Mouse (Mus musculus): ENCODE data around the gene Dolk.

Gene Dolk

GRCm38 (mm10) chr2:30286192-30287026 lies at the start of gene Dolk, which contains the start of gene Nup188:
Gene Dolk, minus strand, starts transcription at chr2:30286334.
Gene Nup188, plus strand, starts transcription at chr2:30286397.
- DNase-seq (ENCODE audit: low read depth, low spot score): peak; percentile 93

GRCm38 (mm10) chr2:30335324-30335723 lies 49.2 kb upstream of the Dolk start:
- peak; percentile 96 for DNase-seq (ENCODE audit: low read depth, low spot score)

GRCm38 (mm10) chr2:30328791-30329190 lies 42.7 kb upstream of the Dolk start:
- no peak for DNase-seq (ENCODE audit: low read depth, low spot score)

DNA sequence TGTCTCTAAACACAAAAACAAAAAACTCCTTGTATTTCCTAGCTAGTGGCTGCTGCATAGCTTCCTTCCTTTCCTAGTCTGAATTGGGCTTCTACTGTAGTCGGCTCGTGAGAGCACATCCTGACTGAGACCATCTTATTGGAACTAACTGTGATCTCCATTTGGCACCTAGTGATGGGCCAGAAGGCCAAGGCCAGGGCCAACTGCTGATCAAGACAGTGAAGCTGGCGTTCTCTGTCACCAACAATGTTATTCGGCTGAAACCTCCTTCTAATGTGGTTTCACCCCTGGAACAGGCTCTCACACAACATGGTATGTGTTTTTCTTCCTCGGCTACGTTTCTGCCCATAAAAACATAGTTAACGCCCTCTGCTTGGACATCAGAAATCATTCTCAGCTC lies 41.1 kb upstream of the Dolk start:
- no peak for DNase-seq (ENCODE audit: low read depth, low spot score)

DNA sequence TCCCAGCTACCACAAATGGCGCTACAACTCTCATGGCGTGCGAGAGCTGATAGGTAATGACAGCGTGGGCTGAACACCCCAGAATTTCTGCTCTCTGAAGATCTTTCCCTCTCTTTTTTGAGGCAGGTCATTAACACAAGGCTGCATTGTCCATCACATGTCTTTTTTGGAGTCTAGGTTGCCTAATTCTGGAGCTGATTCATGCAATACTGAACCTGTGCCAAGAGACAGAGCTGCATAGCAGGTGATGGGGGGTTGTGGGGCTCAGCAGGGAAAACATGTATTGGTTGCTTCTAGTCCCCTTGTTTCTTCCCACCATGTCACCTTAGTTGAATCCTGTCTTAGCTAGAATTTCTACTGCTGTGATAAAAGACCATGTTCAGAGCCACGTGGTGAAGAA lies 39.2 kb upstream of the Dolk start:
- DNase-seq (ENCODE audit: low read depth, low spot score): no peak

DNA sequence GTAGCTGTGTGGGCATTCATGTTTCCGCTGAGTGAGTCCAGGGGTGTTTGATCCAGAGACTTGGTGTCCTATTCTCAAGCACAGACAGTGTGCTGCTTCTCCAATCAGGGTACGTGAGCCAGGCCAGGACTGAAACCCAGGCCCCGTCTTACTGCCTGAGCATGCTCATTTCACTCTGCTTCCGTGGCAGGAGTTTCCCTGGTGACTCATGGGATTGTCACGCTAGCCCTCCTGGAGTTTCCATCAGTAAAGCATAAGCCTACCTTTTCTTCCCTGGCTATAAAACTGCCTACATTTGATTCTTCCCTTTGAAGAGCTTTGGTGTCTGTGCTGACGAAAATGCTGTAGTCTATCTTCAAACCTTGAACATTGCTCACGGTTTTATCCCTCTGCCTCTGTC lies 37.0 kb upstream of the Dolk start:
- DNase-seq (ENCODE audit: low read depth, low spot score): no peak

GRCm38 (mm10) chr2:30319260-30319659 lies 33.1 kb upstream of the Dolk start:
- no peak for DNase-seq (ENCODE audit: low read depth, low spot score)

DNA sequence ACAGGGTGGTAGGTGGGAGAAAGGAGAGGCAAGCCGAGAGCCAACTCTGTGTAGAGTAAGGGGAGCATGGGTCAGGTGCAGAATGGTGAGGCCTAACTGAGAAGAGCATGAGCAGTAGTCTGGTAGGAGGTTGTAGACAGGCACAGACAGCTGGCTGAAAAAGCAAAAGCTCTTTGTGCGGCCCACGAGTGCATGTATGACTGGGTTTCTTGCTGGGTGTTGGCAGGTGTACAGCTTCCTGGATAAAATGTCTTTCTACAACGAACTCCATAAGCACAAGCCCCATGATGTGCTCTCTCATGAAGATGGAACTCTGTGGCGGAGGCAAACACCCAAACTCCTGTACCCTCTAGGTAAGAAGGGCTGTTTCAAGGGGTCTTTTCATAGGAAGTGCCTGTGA lies 30.8 kb upstream of the Dolk start:
- DNase-seq (ENCODE audit: low read depth, low spot score): no peak

- peak; percentile 64 for DNase-seq (ENCODE audit: low read depth, low spot score)
Measured at GRCm38 (mm10) chr2:30316136-30316535, 30.0 kb upstream of the Dolk start.

GRCm38 (mm10) chr2:30311481-30311880 lies 25.3 kb upstream of the Dolk start:
- no peak for DNase-seq (ENCODE audit: low read depth, low spot score)

- no peak for DNase-seq (ENCODE audit: low read depth, low spot score)
Measured at GRCm38 (mm10) chr2:30309351-30309750, 23.2 kb upstream of the Dolk start.

- DNase-seq (ENCODE audit: low read depth, low spot score): no peak
Measured at GRCm38 (mm10) chr2:30306087-30306486, 20.0 kb upstream of the Dolk start.

DNA sequence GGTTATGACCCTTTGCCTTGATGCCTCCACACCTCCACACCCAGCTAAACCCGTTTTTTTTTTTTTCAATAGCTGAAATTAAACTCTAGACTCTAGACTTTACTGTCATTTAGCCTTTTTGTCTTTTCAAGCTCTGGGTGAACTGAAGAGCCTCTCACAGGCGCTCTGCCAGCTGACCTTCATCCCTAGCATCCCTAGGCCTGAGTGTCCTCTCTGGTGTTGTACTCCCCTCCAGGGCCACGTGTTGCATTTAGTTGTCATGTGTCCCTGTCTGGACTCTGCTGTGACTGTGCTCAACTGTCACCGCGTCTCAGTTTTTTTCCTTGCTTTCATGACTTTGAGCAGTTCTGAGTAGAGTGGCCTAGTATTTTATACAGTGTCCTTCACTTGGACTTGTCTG lies 13.8 kb upstream of the Dolk start:
- DNase-seq (ENCODE audit: low read depth, low spot score): no peak

DNA sequence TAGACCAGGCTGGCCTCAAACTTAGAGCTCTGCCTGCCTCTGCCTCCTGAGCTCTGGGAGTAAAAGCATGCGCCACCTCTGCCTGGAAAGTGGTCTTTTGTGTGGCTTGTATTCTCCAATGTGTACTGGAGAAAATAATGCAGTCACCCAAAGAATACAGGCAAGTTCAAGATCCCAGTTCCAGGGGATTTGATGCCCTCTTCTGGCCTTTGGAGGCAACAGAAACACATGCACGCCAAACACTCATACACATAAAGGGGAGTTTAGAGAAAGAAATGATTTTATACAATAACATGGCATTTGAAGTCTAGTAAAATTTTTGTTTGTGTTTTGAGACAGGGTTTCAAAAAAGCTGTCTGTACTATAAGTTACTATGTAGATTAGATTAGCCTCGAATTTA lies 13.4 kb upstream of the Dolk start:
- DNase-seq (ENCODE audit: low read depth, low spot score): peak; percentile 39

DNA sequence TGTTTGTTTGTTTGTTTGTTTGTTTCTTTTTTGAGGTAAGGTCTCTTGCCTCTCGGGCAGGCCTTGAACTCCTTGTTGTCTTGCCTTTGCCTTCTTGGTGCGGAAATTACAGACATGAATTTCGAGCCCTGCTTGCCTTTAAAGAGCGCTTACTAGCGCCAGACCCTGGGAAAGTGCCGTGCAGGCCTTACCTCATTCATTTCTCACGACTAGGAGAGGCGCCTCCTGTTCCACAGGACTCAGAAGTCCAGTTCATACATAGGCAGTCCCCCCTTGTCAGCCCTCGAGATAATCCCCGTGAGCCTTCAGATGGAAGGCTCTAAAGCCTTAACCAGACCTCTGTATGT lies 866 bp upstream of the Dolk start:
- DNase-seq (ENCODE audit: low read depth, low spot score): peak; percentile 51

DNA sequence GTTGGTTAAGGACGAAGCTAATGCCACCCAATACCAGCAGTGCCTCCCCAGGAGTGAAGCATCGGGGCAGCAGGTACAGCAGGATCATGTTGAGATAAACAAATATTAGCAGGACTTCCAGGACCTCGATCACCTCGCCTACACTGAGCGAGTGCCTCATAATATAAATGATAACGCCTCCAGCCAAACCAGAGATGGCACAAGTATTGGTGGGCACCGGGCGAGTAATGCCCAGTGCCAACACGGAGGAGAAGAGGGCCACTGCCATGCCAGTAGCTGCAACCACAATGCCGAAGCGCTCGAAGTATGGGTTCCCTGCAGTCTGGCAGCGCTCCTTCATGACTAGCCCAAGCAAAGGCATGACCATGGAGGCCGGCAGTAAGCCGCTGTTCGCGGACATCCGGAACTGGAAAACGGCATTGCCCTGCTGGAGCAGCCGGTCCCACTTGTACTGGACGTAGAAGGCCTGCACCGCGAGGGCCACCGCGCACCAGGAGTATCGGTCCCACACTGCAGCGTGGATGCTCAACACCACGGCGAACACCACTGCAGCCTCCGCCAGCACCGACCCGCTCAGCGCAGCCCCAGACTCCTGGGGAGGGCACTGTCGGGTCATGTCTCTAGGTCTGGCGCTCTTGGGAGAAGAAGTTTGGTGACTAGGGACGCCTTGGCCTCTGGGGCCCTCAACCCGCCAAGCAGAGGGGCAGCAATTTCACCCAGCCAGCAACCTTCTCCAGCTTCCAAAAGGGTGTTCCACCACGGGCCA lies 535 bp downstream of the Dolk start:
- no peak for DNase-seq (ENCODE audit: low read depth, low spot score)

DNA sequence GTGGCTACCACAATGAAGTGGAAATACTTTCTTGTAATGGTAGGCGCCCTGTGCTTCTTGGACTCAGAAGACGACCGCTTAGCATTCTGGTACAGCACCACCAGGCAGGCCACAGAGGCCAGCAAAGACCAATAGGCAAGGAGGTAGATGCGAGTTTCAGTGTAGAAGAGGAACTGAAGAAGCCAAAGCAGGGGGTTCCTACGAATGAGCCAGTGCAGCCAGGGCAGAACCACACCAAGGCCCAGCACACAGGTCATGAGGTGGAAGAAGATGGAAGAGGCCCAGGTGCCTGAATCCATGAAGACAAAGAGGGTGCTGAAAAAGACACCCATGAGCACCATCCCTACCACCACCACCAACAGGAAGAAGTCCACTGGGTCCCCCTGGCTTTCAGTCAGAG lies 1.1 kb downstream of the Dolk start:
- no peak for DNase-seq (ENCODE audit: low read depth, low spot score)

DNA sequence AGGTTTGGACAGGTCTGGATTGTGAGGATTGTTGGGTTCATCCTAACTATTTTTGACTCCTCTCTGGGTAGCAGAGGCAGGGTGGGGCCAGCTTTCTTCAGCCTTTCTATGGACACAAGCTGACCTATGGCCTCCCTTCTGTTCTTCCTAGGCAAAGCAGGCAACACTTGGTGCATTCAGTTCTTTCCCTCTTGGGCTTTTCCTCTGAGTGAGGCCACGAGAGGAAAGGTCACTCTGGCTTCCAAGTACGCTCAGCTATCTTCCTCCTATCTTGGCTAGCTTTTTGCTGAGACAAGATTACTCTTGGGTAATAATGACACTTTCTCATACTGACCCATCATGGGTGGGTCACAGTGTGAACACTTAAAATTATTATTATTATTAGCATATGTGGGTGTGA lies 2.9 kb downstream of the Dolk start:
- DNase-seq (ENCODE audit: low read depth, low spot score): no peak

- DNase-seq (ENCODE audit: low read depth, low spot score): no peak
Measured at GRCm38 (mm10) chr2:30281651-30282050, 4.5 kb downstream of the Dolk start.

DNA sequence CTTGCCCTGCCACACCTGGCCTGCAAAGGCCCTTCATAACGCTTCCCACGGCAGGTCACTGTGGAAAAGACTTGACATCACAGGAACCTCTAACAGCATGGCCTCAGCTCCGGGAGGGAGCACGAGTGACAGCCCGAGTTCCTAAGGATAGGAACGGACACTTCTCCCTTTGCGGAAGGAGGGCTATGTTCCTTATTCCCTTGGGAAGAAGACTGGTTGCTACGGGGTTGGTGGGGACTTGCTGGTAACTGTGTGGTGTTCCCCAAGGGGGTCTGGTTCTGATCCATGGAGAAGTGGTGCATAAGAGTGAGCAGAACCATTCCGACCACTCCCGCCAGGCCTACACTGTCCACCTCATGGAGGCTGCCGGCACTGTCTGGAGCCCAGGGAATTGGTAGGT lies 5.4 kb downstream of the Dolk start, which contains the start of gene Gm28038:
Gm28038 (plus strand) TSS at position 301 of the 400 bp plus-strand sequence.
- DNase-seq (ENCODE audit: low read depth, low spot score): no peak

GRCm38 (mm10) chr2:30270134-30270533 lies 16.0 kb downstream of the Dolk start:
- DNase-seq (ENCODE audit: low read depth, low spot score): peak; percentile 78

- DNase-seq (ENCODE audit: low read depth, low spot score): no peak
Measured at GRCm38 (mm10) chr2:30269241-30269990, 16.7 kb downstream of the Dolk start.
